11 mouse cellular contexts compared by ENCODE assay signal in the genomic region with DNA sequence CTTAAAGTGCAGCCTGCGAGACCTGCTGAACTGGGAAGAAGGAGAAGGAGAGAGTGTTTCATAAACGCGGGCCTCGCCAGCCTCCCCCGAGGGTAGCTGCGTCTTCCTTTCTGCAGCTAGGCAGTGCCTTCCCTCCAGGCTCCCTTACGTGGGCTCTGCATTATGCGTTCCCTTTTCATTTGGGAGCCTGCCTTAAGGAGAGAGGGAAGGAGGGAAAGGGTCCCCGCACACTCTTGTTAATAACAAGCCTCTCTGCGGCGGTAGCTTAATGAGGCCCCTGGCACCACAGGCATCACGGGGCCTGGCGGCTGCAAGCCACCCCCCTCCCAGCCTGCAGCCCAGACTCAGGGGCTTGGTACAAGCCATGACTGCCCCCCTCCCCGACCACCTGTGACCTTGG. TPM values are rescaled to one million over a fixed set of nuclear protein-coding genes. Genes with fewer than 3 reads are reported as not detected.
DNase-seq lines count a peak whose midpoint lies in the region; ATAC-seq and TF ChIP-seq lines count a peak whose summit lies in the region.
"Had no signal": no experiment of that assay in that cellular context is flagged by ENCODE, and none has a peak within 500 bp of the region (broad histone marks: within the 10 kb centered on the region; RNA-seq: fewer than 3 reads in every experiment).

No protein-coding gene starts in this region.

- no peak for TF ChIP-seq POLR2A in heart, adult 2 months (IDR thresholded peaks at IDR 0.05; ENCODE audit: insufficient read depth, low read depth, low read length)
- no peak for TF ChIP-seq POLR2A in limb, embryonic 14.5 days (IDR thresholded peaks at IDR 0.05; ENCODE audit: borderline replicate concordance, extremely low read depth, insufficient read depth, insufficient read length)

- TF ChIP-seq CTCF in heart, adult 2 months (IDR thresholded peaks at IDR 0.05): no peak
- no peak for TF ChIP-seq CTCF in stomach, postnatal 0 days (IDR thresholded peaks at IDR 0.05; ENCODE audit: low read depth)

- 58% methylated on average over 14 of the region's 14 CpGs for WGBS in heart, embryonic 13.5 days
- WGBS in heart, adult 2 months: 67% methylated on average over 14 of the region's 14 CpGs
- WGBS in limb, embryonic 14.5 days: 7% methylated on average over 14 of the region's 14 CpGs
- 53% methylated on average over 14 of the region's 14 CpGs for WGBS in stomach, postnatal 0 days

- H3K27me3 ChIP-seq in heart, embryonic 13.5 days (replicated peaks): no peaks in the 10 kb centered on the region
- no peaks in the 10 kb centered on the region for H3K27me3 ChIP-seq in heart, adult 2 months (ENCODE audit: control insufficient read depth, insufficient read depth, low read length)
- H3K27me3 ChIP-seq in limb, embryonic 14.5 days (ENCODE audit: control insufficient read depth, insufficient read depth, low read length): 0 out of 2 replicates have a peak, but pooled peaks cover 4% of the 10 kb centered on the region
- no peaks in the 10 kb centered on the region for H3K27me3 ChIP-seq in stomach, postnatal 0 days (ENCODE audit: control insufficient read depth, insufficient read depth, low read length)
- H3K27me3 ChIP-seq: lung, embryonic 15.5 days had no signal

- no peaks in the 10 kb centered on the region for H3K36me3 ChIP-seq in heart, embryonic 13.5 days
- no peaks in the 10 kb centered on the region for H3K36me3 ChIP-seq in heart, adult 2 months (ENCODE audit: control insufficient read depth, insufficient read depth, low read length)
- H3K36me3 ChIP-seq in limb, embryonic 14.5 days (ENCODE audit: control insufficient read depth, insufficient read depth, low read length): no peaks in the 10 kb centered on the region
- no peaks in the 10 kb centered on the region for H3K36me3 ChIP-seq in stomach, postnatal 0 days (ENCODE audit: control insufficient read depth, insufficient read depth, low read length)
- H3K36me3 ChIP-seq: lung, embryonic 15.5 days had no signal

- intact Hi-C loops in heart, adult 2 months (cut with DNase I): loop anchor here (5.0 kb wide), 1 partner anchor 39 kb away; no protein-coding TSS in a partner anchor

- H3K79me2 ChIP-seq in heart, adult 2 months (replicated peaks; ENCODE audit: control insufficient read depth, insufficient read depth, low read length): no peaks in the 10 kb centered on the region

- no peak for DNase-seq in heart, adult 2 months
- peak; percentile 45 for DNase-seq in retina, postnatal 1 day
- no peak for DNase-seq in retina, embryonic 14.5 days (ENCODE audit: low spot score)
- DNase-seq in limb, embryonic 14.5 days (ENCODE audit: low spot score): no peak
- DNase-seq in stomach, postnatal 0 days (ENCODE audit: low spot score): no peak
- DNase-seq in urinary bladder, postnatal 4 days (ENCODE audit: low spot score in 2 of 2): no peak
- DNase-seq in cerebellum, adult 18-20 months: no peak
- DNase-seq: B cell, adult 2 months had no signal

- H3K27ac ChIP-seq in heart, embryonic 13.5 days (replicated peaks): peak overlapping the region; percentile 31; the same call in 1 of the 2 replicates
- no peak overlapping the region for H3K27ac ChIP-seq in heart, adult 2 months
- peak overlapping the region; percentile 14 for H3K27ac ChIP-seq in limb, embryonic 14.5 days (replicated peaks; ENCODE audit: low read depth, low read length)
- 0 out of 2 replicates have a peak overlapping the region, but pooled peaks have one; percentile 35 for H3K27ac ChIP-seq in stomach, postnatal 0 days (replicated peaks)
- H3K27ac ChIP-seq: lung, embryonic 15.5 days had no signal

- no peak for ATAC-seq in heart, embryonic 13.5 days (ENCODE audit: extremely low read depth, insufficient number of reproducible peaks, low FRiP score, low TSS enrichment)
- no peak for ATAC-seq in limb, embryonic 14.5 days (ENCODE audit: low FRiP score, low read depth)
- ATAC-seq in stomach, postnatal 0 days (ENCODE audit: low FRiP score, low TSS enrichment): no peak
- ATAC-seq: inflammation-experienced regulatory T-cells, adult 6 months had no signal

- no peak for TF ChIP-seq EP300 in heart, adult 2 months (IDR thresholded peaks at IDR 0.05; ENCODE audit: insufficient read depth, low read depth, low read length)
- TF ChIP-seq EP300 in stomach, postnatal 0 days (optimal IDR thresholded peaks at IDR 0.05): no peak

- H3K4me3 ChIP-seq in heart, embryonic 13.5 days: no peak overlapping the region
- no peak overlapping the region for H3K4me3 ChIP-seq in heart, adult 2 months
- no peak overlapping the region for H3K4me3 ChIP-seq in limb, embryonic 14.5 days (replicated peaks; ENCODE audit: low read length)
- no peak overlapping the region for H3K4me3 ChIP-seq in stomach, postnatal 0 days (ENCODE audit: low read depth, low read length)
- H3K4me3 ChIP-seq: lung, embryonic 15.5 days had no signal

- peaks cover 67% of the 10 kb centered on the region for H3K4me1 ChIP-seq in heart, embryonic 13.5 days
- no peaks in the 10 kb centered on the region; the same call in 1 of the 2 replicates for H3K4me1 ChIP-seq in heart, adult 2 months (ENCODE audit: control insufficient read depth, insufficient read depth, low read length)
- H3K4me1 ChIP-seq in limb, embryonic 14.5 days (ENCODE audit: control insufficient read depth, insufficient read depth, low read length): peaks cover 47% of the 10 kb centered on the region
- H3K4me1 ChIP-seq in stomach, postnatal 0 days (replicated peaks; ENCODE audit: control insufficient read depth, insufficient read depth): 0 out of 2 replicates have a peak, but pooled peaks cover 4% of the 10 kb centered on the region

- H3K9me3 ChIP-seq in heart, embryonic 13.5 days: no peaks in the 10 kb centered on the region
- H3K9me3 ChIP-seq in limb, embryonic 14.5 days (ENCODE audit: control insufficient read depth, low read length): no peaks in the 10 kb centered on the region
- no peaks in the 10 kb centered on the region for H3K9me3 ChIP-seq in stomach, postnatal 0 days (ENCODE audit: control insufficient read depth, low read length)
- H3K9me3 ChIP-seq: lung, embryonic 15.5 days had no signal

- peak overlapping the region; percentile 41; the same call in 1 of the 2 replicates for H3K9ac ChIP-seq in heart, embryonic 13.5 days
- no peak overlapping the region for H3K9ac ChIP-seq in heart, adult 2 months (ENCODE audit: low read depth, low read length)
- 0 out of 2 replicates have a peak overlapping the region, but pooled peaks have one; percentile 5 for H3K9ac ChIP-seq in limb, embryonic 14.5 days (ENCODE audit: low read depth, low read length, severe bottlenecking)
- H3K9ac ChIP-seq in stomach, postnatal 0 days (ENCODE audit: low read length): 0 out of 2 replicates have a peak overlapping the region, but pooled peaks have one; percentile 45
- H3K9ac ChIP-seq: lung, embryonic 15.5 days had no signal

- H3K4me2 ChIP-seq in heart, embryonic 13.5 days: no peak overlapping the region
- no peak overlapping the region for H3K4me2 ChIP-seq in limb, embryonic 14.5 days (replicated peaks; ENCODE audit: low read depth, low read length, severe bottlenecking)
- no peak overlapping the region for H3K4me2 ChIP-seq in stomach, postnatal 0 days (replicated peaks; ENCODE audit: low read depth)
- H3K4me2 ChIP-seq: lung, embryonic 15.5 days had no signal

RNA-seq across cellular contexts. Expression of a gene that starts 8.0 kb away (rescaled TPM):
- 1.1 and 1.4 TPM in 2 replicates for polyA plus RNA-seq in heart, embryonic 13.5 days (2015; fragmentation: Nextera tagmentation; extraction: Ambion mirVana)
- total RNA-seq in heart, adult 2 months (2021): 1 to 10 TPM; 1.1 to 1.2 TPM
- polyA plus RNA-seq in heart, adult 2 months (2012; rRNA removed): 0.84 and 0.94 TPM in 2 replicates
- 2.2 and 3.2 TPM in 2 replicates for polyA plus RNA-seq in limb, embryonic 14.5 days (2012; rRNA removed)
- 8.5 and 9.6 TPM in 2 replicates for polyA plus RNA-seq in limb, embryonic 14.5 days (2014; fragmentation: Nextera tagmentation; extraction: Ambion mirVana)
- 1.1 and 1.6 TPM in 2 replicates for polyA plus RNA-seq in stomach, postnatal 0 days (2015; fragmentation: Nextera tagmentation; extraction: Ambion mirVana)

RNA-seq across cellular contexts. Expression of a gene that starts 57.0 kb away (rescaled TPM):
- polyA plus RNA-seq in heart, embryonic 13.5 days (2015; fragmentation: Nextera tagmentation; extraction: Ambion mirVana): 32.0 and 32.9 TPM in 2 replicates
- total RNA-seq in heart, adult 2 months (2021): 100 to 1,000 TPM; 262 to 309 TPM
- 260 and 278 TPM in 2 replicates for polyA plus RNA-seq in heart, adult 2 months (2012; rRNA removed)
- polyA plus RNA-seq in limb, embryonic 14.5 days (2012; rRNA removed): 24.6 and 27.4 TPM in 2 replicates
- polyA plus RNA-seq in limb, embryonic 14.5 days (2014; fragmentation: Nextera tagmentation; extraction: Ambion mirVana): 16.6 and 19.7 TPM in 2 replicates
- polyA plus RNA-seq in stomach, postnatal 0 days (2015; fragmentation: Nextera tagmentation; extraction: Ambion mirVana): 16.8 and 20.5 TPM in 2 replicates
